ENCODE assay signal across 23 mouse cellular contexts in the genomic region with DNA sequence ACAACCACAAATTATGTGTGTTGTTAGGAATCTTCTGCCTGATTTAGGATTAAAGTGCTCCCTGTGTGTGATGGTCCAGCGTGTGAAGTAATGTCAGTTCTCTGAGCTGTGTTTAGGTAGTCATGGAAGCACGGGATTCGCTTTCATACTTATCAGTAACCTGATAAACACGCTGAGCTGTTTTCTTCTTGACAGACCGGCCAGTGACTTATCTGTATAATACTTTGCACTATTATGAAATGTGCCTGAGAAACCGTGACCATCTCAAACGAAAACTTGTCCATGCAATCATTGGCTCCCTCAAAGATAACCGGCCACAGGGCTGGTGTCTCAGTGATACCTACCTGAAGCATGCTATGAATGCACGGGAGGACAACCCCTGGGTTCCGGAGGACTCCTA. TPM values are rescaled to one million over a fixed set of nuclear protein-coding genes. Genes with fewer than 3 reads are reported as not detected.
A peak's percentile ranks its signal among the peaks of the same experiment; 100 is the strongest.
DNase-seq lines count a peak whose midpoint lies in the region; ATAC-seq and TF ChIP-seq lines count a peak whose summit lies in the region.
"Had no signal": no experiment of that assay in that cellular context is flagged by ENCODE, and none has a peak within 500 bp of the region (broad histone marks: within the 10 kb centered on the region; RNA-seq: fewer than 3 reads in every experiment).

No protein-coding gene starts in this region.

- H3K4me1 ChIP-seq in heart, embryonic 10.5 days, result no peaks in the 10 kb centered on the region
- H3K4me1 ChIP-seq in intestine, embryonic 16.5 days (ENCODE audit: control insufficient read depth, insufficient read depth, low read length), result no peaks in the 10 kb centered on the region
- H3K4me1 ChIP-seq in intestine, embryonic 15.5 days (replicated peaks), result no peaks in the 10 kb centered on the region
- no peaks in the 10 kb centered on the region for H3K4me1 ChIP-seq in liver, adult 2 months (ENCODE audit: control insufficient read depth, insufficient read depth, low read length)
- no peaks in the 10 kb centered on the region for H3K4me1 ChIP-seq in intestine, postnatal 0 days (replicated peaks; ENCODE audit: control insufficient read depth, insufficient read depth, low read length)

- TF ChIP-seq POLR2A in liver, adult 2 months (IDR thresholded peaks at IDR 0.05; ENCODE audit: extremely low read depth, insufficient read depth, low read length), result no peak

- no peak overlapping the region for H3K4me3 ChIP-seq in heart, embryonic 10.5 days
- no peak overlapping the region for H3K4me3 ChIP-seq in intestine, embryonic 16.5 days (ENCODE audit: low read length)
- H3K4me3 ChIP-seq in intestine, embryonic 15.5 days (replicated peaks), result no peak overlapping the region
- H3K4me3 ChIP-seq in liver, adult 2 months (ENCODE audit: insufficient read depth, low read depth, low read length), result no peak overlapping the region
- no peak overlapping the region for H3K4me3 ChIP-seq in intestine, postnatal 0 days (ENCODE audit: low read depth, low read length)

- no peak overlapping the region for H3K9ac ChIP-seq in intestine, embryonic 16.5 days (ENCODE audit: low read depth, low read length)
- H3K9ac ChIP-seq in intestine, embryonic 15.5 days, result no peak overlapping the region
- H3K9ac ChIP-seq in liver, adult 2 months (ENCODE audit: low read depth, low read length), result no peak overlapping the region
- no peak overlapping the region for H3K9ac ChIP-seq in intestine, postnatal 0 days (ENCODE audit: low read depth, low read length)

- H3K4me2 ChIP-seq in intestine, embryonic 16.5 days (ENCODE audit: low read depth, low read length), result no peak overlapping the region
- no peak overlapping the region for H3K4me2 ChIP-seq in intestine, embryonic 15.5 days (replicated peaks)
- no peak overlapping the region for H3K4me2 ChIP-seq in intestine, postnatal 0 days (replicated peaks; ENCODE audit: low read depth)

- H3K27ac ChIP-seq in heart, embryonic 10.5 days, result no peak overlapping the region
- no peak overlapping the region for H3K27ac ChIP-seq in intestine, embryonic 16.5 days (ENCODE audit: low read length)
- H3K27ac ChIP-seq in intestine, embryonic 15.5 days, result no peak overlapping the region
- no peak overlapping the region for H3K27ac ChIP-seq in liver, adult 2 months (replicated peaks; ENCODE audit: insufficient read depth, low read depth, low read length)
- H3K27ac ChIP-seq in intestine, postnatal 0 days (ENCODE audit: low read depth, low read length), result no peak overlapping the region

- no peak for TF ChIP-seq CTCF in liver, adult 2 months (IDR thresholded peaks at IDR 0.05; ENCODE audit: low read depth, low read length)
- no peak for TF ChIP-seq CTCF in intestine, postnatal 0 days (IDR thresholded peaks at IDR 0.05; ENCODE audit: low read depth)

- WGBS in heart, embryonic 10.5 days, result 80% methylated on average over 10 of the region's 10 CpGs
- 85% methylated on average over 10 of the region's 10 CpGs for WGBS in intestine, embryonic 16.5 days
- WGBS in intestine, embryonic 15.5 days, result 82% methylated on average over 10 of the region's 10 CpGs
- WGBS in liver, adult 2 months, result 75% methylated on average over 10 of the region's 10 CpGs
- WGBS in intestine, postnatal 0 days, result 59% methylated on average over 10 of the region's 10 CpGs

- peak; percentile 59; the same call in 1 of the 2 replicates for ATAC-seq in intestine, embryonic 16.5 days
- no peak; the same call in 1 of the 2 replicates for ATAC-seq in intestine, embryonic 15.5 days
- ATAC-seq in intestine, postnatal 0 days, result peak; percentile 60
- ATAC-seq: activated CD4-positive, CD25-positive, alpha-beta regulatory T cell, adult 4 months; CD4-positive, CD25-positive, alpha-beta regulatory T cell, adult 4 months; Patski had no signal

- no peaks in the 10 kb centered on the region for H3K27me3 ChIP-seq in heart, embryonic 10.5 days (ENCODE audit: insufficient read depth, poor library complexity, severe bottlenecking)
- H3K27me3 ChIP-seq in intestine, embryonic 16.5 days (replicated peaks; ENCODE audit: control insufficient read depth, insufficient read depth, low read length), result no peaks in the 10 kb centered on the region
- H3K27me3 ChIP-seq in intestine, embryonic 15.5 days (replicated peaks), result no peaks in the 10 kb centered on the region
- no peaks in the 10 kb centered on the region for H3K27me3 ChIP-seq in liver, adult 2 months (ENCODE audit: control insufficient read depth, insufficient read depth, low read length)
- no peaks in the 10 kb centered on the region for H3K27me3 ChIP-seq in intestine, postnatal 0 days (replicated peaks; ENCODE audit: control insufficient read depth, insufficient read depth, low read length)
- H3K27me3 ChIP-seq: CH12.LX, Patski had no signal

- peaks cover 98% of the 10 kb centered on the region for H3K36me3 ChIP-seq in heart, embryonic 10.5 days
- peaks cover 21% of the 10 kb centered on the region for H3K36me3 ChIP-seq in intestine, embryonic 16.5 days (ENCODE audit: control insufficient read depth, insufficient read depth, low read length)
- H3K36me3 ChIP-seq in intestine, embryonic 15.5 days, result peaks cover 42% of the 10 kb centered on the region
- H3K36me3 ChIP-seq in liver, adult 2 months (ENCODE audit: control insufficient read depth, insufficient read depth, low read length), result peaks cover 68% of the 10 kb centered on the region
- H3K36me3 ChIP-seq in intestine, postnatal 0 days (ENCODE audit: control insufficient read depth, insufficient read depth), result peaks cover 82% of the 10 kb centered on the region

- no peaks in the 10 kb centered on the region for H3K9me3 ChIP-seq in heart, embryonic 10.5 days
- no peaks in the 10 kb centered on the region for H3K9me3 ChIP-seq in intestine, embryonic 16.5 days (ENCODE audit: control insufficient read depth, low read length)
- H3K9me3 ChIP-seq in intestine, embryonic 15.5 days, result no peaks in the 10 kb centered on the region
- H3K9me3 ChIP-seq in intestine, postnatal 0 days (ENCODE audit: control insufficient read depth), result no peaks in the 10 kb centered on the region
- H3K9me3 ChIP-seq: G1E had no signal

- DNase-seq in heart, adult 11 months, result peak; percentile 60
- DNase-seq in heart, embryonic 10.5 days (ENCODE audit: low spot score), result no peak
- peak; percentile 9 for DNase-seq in liver, adult 2 months (ENCODE audit: extremely low read depth, low read depth, low spot score)
- DNase-seq in liver, result no peak
- no peak for DNase-seq in thymus, postnatal 36 days
- DNase-seq: adrenal gland, adult 2 months; adrenal gland, adult 8-10 months; adrenal gland, postnatal 10 days; adrenal gland, postnatal 14 days; adrenal gland, postnatal 25 days; adrenal gland, postnatal 36 days; B cell, adult 2 months; cerebellum, adult 11 months; cerebellum, adult 11-12 months had no signal

- H3K79me2 ChIP-seq in liver, adult 2 months (ENCODE audit: control insufficient read depth, insufficient read depth, low read length), result no peaks in the 10 kb centered on the region

RNA-seq across cellular contexts. Expression of gene Arg1, which starts 21.7 kb away (rescaled TPM):
- polyA plus RNA-seq in heart, embryonic 10.5 days (2016; fragmentation: Nextera tagmentation; extraction: Ambion mirVana), result 1.4 and 12.7 TPM in 2 replicates
- 4.9 and 5.9 TPM in 2 replicates for polyA plus RNA-seq in intestine, embryonic 16.5 days (2015; fragmentation: Nextera tagmentation; extraction: Ambion mirVana)
- polyA plus RNA-seq in intestine, embryonic 15.5 days (2015; fragmentation: Nextera tagmentation; extraction: Ambion mirVana), result 4.9 and 5.0 TPM in 2 replicates
- 2,242 and 2,352 TPM in 2 replicates for total RNA-seq in liver, adult 2 months (2014; rRNA removed)
- 513 and 650 TPM in 2 replicates for polyA plus RNA-seq in liver, adult 2 months (2012; rRNA removed)
- 1.7 and 2.0 TPM in 2 replicates for polyA plus RNA-seq in intestine, postnatal 0 days (2015; fragmentation: Nextera tagmentation; extraction: Ambion mirVana)
- total RNA-seq: adrenal gland, postnatal 25 days; G1E; MEL had no signal
- polyA plus RNA-seq: G1E had no signal

RNA-seq across cellular contexts. Expression of gene Med23, which starts 35.8 kb away (rescaled TPM):
- 16.2 and 18.6 TPM in 2 replicates for polyA plus RNA-seq in heart, embryonic 10.5 days (2016; fragmentation: Nextera tagmentation; extraction: Ambion mirVana)
- 14.6 and 15.7 TPM in 2 replicates for polyA plus RNA-seq in intestine, embryonic 16.5 days (2015; fragmentation: Nextera tagmentation; extraction: Ambion mirVana)
- polyA plus RNA-seq in intestine, embryonic 15.5 days (2015; fragmentation: Nextera tagmentation; extraction: Ambion mirVana), result 16.1 and 16.3 TPM in 2 replicates
- total RNA-seq in liver, adult 2 months (2014; rRNA removed), result 7.7 and 9.6 TPM in 2 replicates
- polyA plus RNA-seq in liver, adult 2 months (2012; rRNA removed), result 5.5 and 6.2 TPM in 2 replicates
- polyA plus RNA-seq in intestine, postnatal 0 days (2015; fragmentation: Nextera tagmentation; extraction: Ambion mirVana), result 5.7 and 5.8 TPM in 2 replicates

Comparison
In these comparisons a context has a peak if more than half of its experiments do, and no peak if none do; other contexts are left out.
1. DNase-seq: peak in heart, adult 11 months (single experiment) and liver, adult 2 months (single experiment); none in heart, embryonic 10.5 days (single experiment), liver (single experiment) and thymus, postnatal 36 days (0 of 2).
2. RNA of gene Arg1, which starts 21.7 kb away (polyA plus RNA-seq): 513 to 650 TPM in liver, adult 2 months; 1.4 to 12.7 TPM in heart, embryonic 10.5 days, 4.9 to 5.9 TPM in intestine, embryonic 16.5 days, 4.9 to 5.0 TPM in intestine, embryonic 15.5 days and 1.7 to 2.0 TPM in intestine, postnatal 0 days; every median in the first group is over 10 times any median in the second.